Mouse (Mus musculus): ENCODE measurements around the gene Rmnd5a. TPM values are rescaled to one million over a fixed set of nuclear protein-coding genes. Genes with fewer than 3 reads are reported as not detected.

Rmnd5a gene
- total RNA-seq, 2 experiments from 2014 or later, result 31.3 to 42.5 TPM

GRCm38 (mm10) chr6:71374921-71375320 lies 65.5 kb downstream of the Rmnd5a start:
- no peak for ATAC-seq (replicated peaks; ENCODE audit: low FRiP score, low TSS enrichment, poor library complexity, severe bottlenecking)

- ATAC-seq (replicated peaks; ENCODE audit: low FRiP score, low TSS enrichment, poor library complexity, severe bottlenecking), result no peak
Measured at GRCm38 (mm10) chr6:71374311-71374829, 66.1 kb downstream of the Rmnd5a start.

GRCm38 (mm10) chr6:71373249-71373775 lies 67.1 kb downstream of the Rmnd5a start, which contains the start of gene Cd8a:
Cd8a (plus strand) TSS chr6:71373427.
- ATAC-seq (replicated peaks; ENCODE audit: low FRiP score, low TSS enrichment, poor library complexity, severe bottlenecking), result no peak

- no peak for ATAC-seq (replicated peaks; ENCODE audit: low FRiP score, low TSS enrichment, poor library complexity, severe bottlenecking)
Measured at GRCm38 (mm10) chr6:71372041-71372720, 68.3 kb downstream of the Rmnd5a start.

- no peak for ATAC-seq (replicated peaks; ENCODE audit: low FRiP score, low TSS enrichment, poor library complexity, severe bottlenecking)
Measured at GRCm38 (mm10) chr6:71371085-71371605, 69.3 kb downstream of the Rmnd5a start.

GRCm38 (mm10) chr6:71369416-71369815 lies 71.0 kb downstream of the Rmnd5a start:
- no peak for ATAC-seq (replicated peaks; ENCODE audit: low FRiP score, low TSS enrichment, poor library complexity, severe bottlenecking)

GRCm38 (mm10) chr6:71363995-71364394 lies 76.4 kb downstream of the Rmnd5a start:
- ATAC-seq (replicated peaks; ENCODE audit: low FRiP score, low TSS enrichment, poor library complexity, severe bottlenecking), result no peak

- no peak for ATAC-seq (replicated peaks; ENCODE audit: low FRiP score, low TSS enrichment, poor library complexity, severe bottlenecking)
Measured at GRCm38 (mm10) chr6:71361156-71361670, 79.2 kb downstream of the Rmnd5a start.

- ATAC-seq (replicated peaks; ENCODE audit: low FRiP score, low TSS enrichment, poor library complexity, severe bottlenecking), result no peak
Measured at GRCm38 (mm10) chr6:71360751-71361150, 79.7 kb downstream of the Rmnd5a start.

GRCm38 (mm10) chr6:71360221-71360620 lies 80.2 kb downstream of the Rmnd5a start:
- ATAC-seq (replicated peaks; ENCODE audit: low FRiP score, low TSS enrichment, poor library complexity, severe bottlenecking), result no peak

GRCm38 (mm10) chr6:71357493-71357892 lies 82.9 kb downstream of the Rmnd5a start:
- ATAC-seq (replicated peaks; ENCODE audit: low FRiP score, low TSS enrichment, poor library complexity, severe bottlenecking), result no peak

GRCm38 (mm10) chr6:71353722-71354121 lies 86.7 kb downstream of the Rmnd5a start:
- no peak for ATAC-seq (replicated peaks; ENCODE audit: low FRiP score, low TSS enrichment, poor library complexity, severe bottlenecking)

- no peak for ATAC-seq (replicated peaks; ENCODE audit: low FRiP score, low TSS enrichment, poor library complexity, severe bottlenecking)
Measured at GRCm38 (mm10) chr6:71352866-71353427, 87.5 kb downstream of the Rmnd5a start.

- ATAC-seq (replicated peaks; ENCODE audit: low FRiP score, low TSS enrichment, poor library complexity, severe bottlenecking), result no peak
Measured at GRCm38 (mm10) chr6:71352201-71352600, 88.2 kb downstream of the Rmnd5a start.

- ATAC-seq (replicated peaks; ENCODE audit: low FRiP score, low TSS enrichment, poor library complexity, severe bottlenecking), result no peak
Measured at GRCm38 (mm10) chr6:71351201-71351600, 89.2 kb downstream of the Rmnd5a start.

- ATAC-seq (replicated peaks; ENCODE audit: low FRiP score, low TSS enrichment, poor library complexity, severe bottlenecking), result no peak
Measured at GRCm38 (mm10) chr6:71348006-71348405, 92.4 kb downstream of the Rmnd5a start.

GRCm38 (mm10) chr6:71341179-71341578 lies 99.3 kb downstream of the Rmnd5a start:
- ATAC-seq (replicated peaks; ENCODE audit: low FRiP score, low TSS enrichment, poor library complexity, severe bottlenecking), result no peak

- ATAC-seq (replicated peaks; ENCODE audit: low FRiP score, low TSS enrichment, poor library complexity, severe bottlenecking), result no peak
Measured at GRCm38 (mm10) chr6:71339351-71339750, 101.1 kb downstream of the Rmnd5a start.

GRCm38 (mm10) chr6:71338941-71339340 lies 101.5 kb downstream of the Rmnd5a start:
- no peak for ATAC-seq (replicated peaks; ENCODE audit: low FRiP score, low TSS enrichment, poor library complexity, severe bottlenecking)
